Mouse (Mus musculus) induced T-regulatory cell, adult 2 months (primary cell): Measurements from ENCODE around the gene Scand1.

Experiments used
- DNase-seq: peaks from one replicate; pipeline ENCODE4 v3.0.0-alpha.2; 2012; ENCODE audit warnings: low read depth

Scand1 gene

GRCm38 (mm10) chr2:156312297-156312897 lies at the start of gene Scand1, which contains the start of gene Cnbd2:
Scand1 (minus strand) TSS chr2:156312704.
Cnbd2 (plus strand) TSS chr2:156312299.
- peak; percentile 93 for DNase-seq

GRCm38 (mm10) chr2:156356031-156356430 lies 43.5 kb upstream of the Scand1 start:
- DNase-seq = no peak

GRCm38 (mm10) chr2:156353265-156353692 lies 40.8 kb upstream of the Scand1 start:
- no peak for DNase-seq

GRCm38 (mm10) chr2:156352413-156353165 lies 40.1 kb upstream of the Scand1 start:
- DNase-seq = peak; percentile 29

GRCm38 (mm10) chr2:156351243-156351642 lies 38.7 kb upstream of the Scand1 start:
- DNase-seq = peak; percentile 11

- DNase-seq = no peak
Observed at GRCm38 (mm10) chr2:156349286-156349848, 36.9 kb upstream of the Scand1 start.

GRCm38 (mm10) chr2:156348812-156349211 lies 36.3 kb upstream of the Scand1 start:
- DNase-seq = no peak

- no peak for DNase-seq
Observed at GRCm38 (mm10) chr2:156344775-156345532, 32.5 kb upstream of the Scand1 start.

GRCm38 (mm10) chr2:156340078-156340477 lies 27.6 kb upstream of the Scand1 start:
- DNase-seq = no peak

GRCm38 (mm10) chr2:156331446-156331965 lies 19.0 kb upstream of the Scand1 start:
- DNase-seq = no peak

- no peak for DNase-seq
Observed at GRCm38 (mm10) chr2:156330681-156331080, 18.2 kb upstream of the Scand1 start.

GRCm38 (mm10) chr2:156324681-156325080 lies 12.2 kb upstream of the Scand1 start:
- no peak for DNase-seq

- DNase-seq = no peak
Observed at GRCm38 (mm10) chr2:156324116-156324588, 11.6 kb upstream of the Scand1 start.

GRCm38 (mm10) chr2:156321538-156321937 lies 9.0 kb upstream of the Scand1 start:
- no peak for DNase-seq

- no peak for DNase-seq
Observed at GRCm38 (mm10) chr2:156318491-156318890, 6.0 kb upstream of the Scand1 start.

GRCm38 (mm10) chr2:156314811-156315210 lies 2.3 kb upstream of the Scand1 start:
- peak; percentile 29 for DNase-seq

- no peak for DNase-seq
Observed at GRCm38 (mm10) chr2:156313153-156313552, 649 bp upstream of the Scand1 start.

- DNase-seq = peak; percentile 80
Observed at GRCm38 (mm10) chr2:156311841-156312291, 638 bp downstream of the Scand1 start.

GRCm38 (mm10) chr2:156311441-156311840 lies 1.1 kb downstream of the Scand1 start:
- peak; percentile 67 for DNase-seq

GRCm38 (mm10) chr2:156310945-156311344 lies 1.6 kb downstream of the Scand1 start:
- no peak for DNase-seq

GRCm38 (mm10) chr2:156310455-156310854 lies 2.0 kb downstream of the Scand1 start:
- no peak for DNase-seq

GRCm38 (mm10) chr2:156309948-156310347 lies 2.6 kb downstream of the Scand1 start:
- DNase-seq = no peak
